Mouse (Mus musculus) left cerebral cortex, postnatal 25 days (tissue): ENCODE data around the gene Sult6b1. TPM values are rescaled to one million over a fixed set of nuclear protein-coding genes. Genes with fewer than 3 reads are reported as not detected.

ENCODE experiments used
- DNase-seq, 2 experiments: peaks; one replicate each; pipeline ENCODE4 v3.0.0; 2022; ENCODE audit warnings: low spot score in 2 of 2, mixed read lengths in 1 of 2
- intact Hi-C: fragments of 180-260 bp; cut with DNase I; formaldehyde crosslinking; loops from one replicate; pipeline ENCODE4 v1.15.1; 2025
- total RNA-seq, 2 experiments: library from RNA; stranded (reverse); gene quantifications; 2 replicates each; pipeline ENCODE4 v1.2.3; 2021

The Sult6b1 gene
- not detected for total RNA-seq

- no peak for DNase-seq
- intact Hi-C loops, result no loop called here
Observed at GRCm38 (mm10) chr17:78906892-78907291, at the start of gene Sult6b1. Gene Sult6b1 (minus strand): TSS chr17:78906992.

DNA sequence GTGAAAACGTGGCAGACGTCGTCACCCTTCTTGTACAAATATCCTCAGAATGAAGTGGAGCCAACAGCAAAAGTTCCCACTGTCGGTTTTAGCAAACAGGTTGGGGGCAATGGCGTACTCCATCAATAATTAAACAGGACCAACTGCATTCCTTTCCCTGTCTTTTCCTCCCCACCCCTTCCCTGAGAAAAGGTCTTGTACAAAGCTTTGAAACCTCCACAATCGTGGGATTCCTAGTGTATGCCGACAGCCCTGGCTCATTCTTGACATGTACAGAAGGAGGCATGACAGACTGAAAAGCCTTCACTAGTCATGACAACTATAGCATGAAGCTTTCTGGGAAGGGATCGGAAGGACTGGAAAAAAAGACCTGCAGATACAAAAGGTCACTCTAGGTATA is 46.4 kb upstream of the Sult6b1 start:
- no peak for DNase-seq
- intact Hi-C loops, result no loop called here

- no peak for DNase-seq
- intact Hi-C loops, result no loop called here
Observed at GRCm38 (mm10) chr17:78952070-78952469, 45.3 kb upstream of the Sult6b1 start.

DNA sequence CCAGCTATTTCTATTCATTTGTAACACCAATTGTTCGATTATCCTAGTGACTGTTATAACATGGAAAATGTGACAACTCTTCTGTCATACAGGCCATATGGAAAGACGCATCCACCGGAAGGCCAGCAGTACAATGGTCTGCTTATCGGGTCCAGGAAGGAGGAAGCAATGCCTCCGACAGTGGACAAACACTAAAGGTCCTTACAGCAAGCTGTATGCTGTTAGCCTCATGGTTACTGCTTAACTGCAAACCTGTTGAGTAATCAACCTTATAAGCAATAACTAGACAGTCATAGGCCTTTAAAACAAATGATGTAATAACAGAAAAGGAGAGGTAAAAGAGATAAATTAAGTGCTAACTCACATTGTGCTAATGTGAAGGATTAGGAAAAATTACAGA is 44.4 kb upstream of the Sult6b1 start:
- no peak for DNase-seq
- intact Hi-C loops, result no loop called here

DNA sequence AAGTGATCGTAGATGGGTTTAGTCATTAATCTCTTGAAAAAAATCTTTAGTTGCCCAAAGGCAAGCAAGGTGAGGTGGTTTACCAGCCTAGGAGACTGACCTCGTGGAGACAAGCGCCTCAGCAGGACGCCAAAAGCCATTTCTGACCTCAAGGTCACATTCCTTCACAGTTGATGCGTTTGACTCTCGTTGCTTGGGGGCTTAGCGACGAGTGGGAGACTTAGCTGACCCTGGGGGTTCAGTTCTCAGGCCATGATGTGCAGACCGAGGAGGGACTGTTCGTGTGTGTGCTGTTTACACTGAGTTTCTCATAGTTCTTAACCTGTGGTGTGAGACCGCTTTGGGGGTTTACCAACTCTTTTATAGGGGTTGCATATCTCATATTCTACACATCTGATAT is 35.8 kb upstream of the Sult6b1 start:
- no peak for DNase-seq
- intact Hi-C loops, result loop anchor here (10.0 kb wide), 1 partner anchor 288 kb away; no protein-coding TSS in a partner anchor

- intact Hi-C loops, result loop anchor here (5.0 kb wide), 1 partner anchor 102 kb away; the partner anchor contains the start of genes Gpatch11 and Heatr5b
- no peak for DNase-seq
Observed at GRCm38 (mm10) chr17:78938927-78939326, 32.1 kb upstream of the Sult6b1 start.

- intact Hi-C loops, result loop anchor here (5.0 kb wide), 1 partner anchor 100 kb away; the partner anchor contains the start of genes Gpatch11 and Heatr5b
- no peak for DNase-seq
Observed at GRCm38 (mm10) chr17:78937229-78937853, 30.5 kb upstream of the Sult6b1 start.

- peak; percentile 95 to 99 for DNase-seq
- intact Hi-C loops, result loop anchor here (5.0 kb wide), 1 partner anchor 99 kb away; the partner anchor contains the start of genes Gpatch11 and Heatr5b
Observed at GRCm38 (mm10) chr17:78936466-78937228, 29.9 kb upstream of the Sult6b1 start, which contains the start of the genes Cebpz and Ndufaf7. Gene Cebpz (minus strand): TSS chr17:78937066. Gene Ndufaf7 (plus strand): TSS chr17:78937136.

DNA sequence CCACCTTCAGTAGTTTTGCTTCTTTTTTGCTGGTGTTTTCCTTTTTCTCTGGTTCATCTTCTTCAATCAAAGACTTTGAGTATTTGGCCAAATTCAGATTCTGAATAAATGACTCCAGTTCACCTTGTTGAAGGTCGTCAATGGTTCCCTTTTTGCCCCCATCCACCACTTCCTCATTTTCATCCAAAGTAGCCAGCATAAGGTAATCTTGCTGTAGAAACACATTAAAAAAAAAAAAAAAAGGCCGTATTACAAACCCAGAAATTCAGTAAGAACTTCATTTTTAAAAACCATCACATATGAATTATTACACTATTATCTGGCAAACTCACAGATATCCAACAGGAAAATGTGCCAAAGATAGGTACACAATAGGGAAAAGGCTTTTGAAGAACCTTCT is 29.1 kb upstream of the Sult6b1 start:
- DNase-seq, result no peak
- intact Hi-C loops, result loop anchor here (5.0 kb wide), 1 partner anchor 99 kb away; the partner anchor contains the start of genes Gpatch11 and Heatr5b

GRCm38 (mm10) chr17:78917696-78918095 is 10.9 kb upstream of the Sult6b1 start:
- peak in 1 of 2 experiments; percentile 26 for DNase-seq
- intact Hi-C loops, result no loop called here

GRCm38 (mm10) chr17:78916899-78917298 is 10.1 kb upstream of the Sult6b1 start:
- intact Hi-C loops, result loop anchor here (1.0 kb wide), 1 partner anchor 82 kb away; the partner anchor contains the start of genes Gpatch11 and Heatr5b
- DNase-seq, result no peak

DNA sequence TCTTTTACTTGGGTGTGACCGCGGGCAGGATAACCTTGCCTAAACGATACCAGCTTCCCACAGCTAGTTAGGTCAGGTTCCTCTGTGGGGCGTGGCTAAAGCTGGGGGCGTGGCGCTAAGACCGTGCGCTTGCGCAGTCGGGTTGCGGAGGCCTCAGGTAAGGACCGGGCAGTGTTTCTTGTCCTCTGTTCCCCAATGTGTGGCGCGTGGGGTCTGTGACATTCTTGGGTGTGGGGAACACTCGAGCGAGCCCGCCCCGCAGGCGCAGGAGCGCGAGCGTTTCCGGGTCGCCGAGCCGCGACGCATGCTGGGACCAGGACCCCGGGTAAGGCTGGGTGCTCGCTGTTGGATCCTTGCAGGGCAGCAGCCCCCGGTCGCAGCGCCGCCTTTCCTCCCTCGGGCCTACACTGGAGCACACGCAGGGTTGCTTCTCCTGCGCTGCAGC is 9.6 kb upstream of the Sult6b1 start, which contains the start of gene Cebpzos:
Gene Cebpzos, plus strand, starts transcription at position 132 of the 445 bp plus-strand sequence.
- intact Hi-C loops, result loop anchor here (1.0 kb wide), 1 partner anchor 81 kb away; the partner anchor contains the start of genes Gpatch11 and Heatr5b
- DNase-seq, result peak; percentile 86 to 95

DNA sequence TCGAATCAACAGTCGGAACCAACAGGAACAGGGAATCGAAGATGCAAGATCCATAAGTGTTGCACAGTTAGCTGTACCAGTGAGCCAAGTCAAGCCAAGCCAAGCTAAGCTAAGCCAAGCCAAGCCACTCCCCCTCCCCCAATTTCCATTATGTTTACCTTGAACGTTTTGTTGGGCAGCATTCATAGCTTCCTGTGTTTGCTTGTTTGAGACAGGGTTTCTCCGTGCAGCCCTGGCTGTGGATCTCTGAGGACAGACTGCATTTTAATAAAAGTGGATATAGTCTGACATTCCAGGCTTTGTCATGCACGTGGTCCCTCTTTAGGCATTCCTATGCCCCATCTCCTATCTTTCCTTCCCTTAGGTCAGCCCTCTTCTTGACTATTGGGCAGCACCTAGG is 9.0 kb upstream of the Sult6b1 start:
- intact Hi-C loops, result loop anchor here (1.0 kb wide), 1 partner anchor 80 kb away; the partner anchor contains the start of genes Gpatch11 and Heatr5b
- DNase-seq, result no peak

DNA sequence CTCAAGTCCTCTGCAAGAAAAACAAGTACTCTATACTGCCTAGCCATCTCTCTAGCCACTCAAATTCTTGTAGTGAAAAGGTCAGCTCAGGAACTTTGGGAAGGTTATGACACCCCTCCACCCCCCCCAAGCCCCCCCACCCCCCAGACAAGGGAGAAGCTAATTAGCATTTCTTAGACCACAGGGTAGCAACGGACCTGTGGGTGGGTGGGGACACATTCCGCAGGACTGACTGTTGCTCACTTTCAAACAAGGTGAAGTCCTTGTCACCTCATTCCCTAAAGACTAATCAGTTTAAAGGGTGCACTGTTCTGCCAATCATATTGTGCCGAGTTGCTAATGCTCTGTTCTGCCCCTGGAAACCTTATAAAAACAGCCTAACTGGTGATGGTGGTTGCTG is 7.1 kb upstream of the Sult6b1 start:
- no peak for DNase-seq
- intact Hi-C loops, result no loop called here

DNA sequence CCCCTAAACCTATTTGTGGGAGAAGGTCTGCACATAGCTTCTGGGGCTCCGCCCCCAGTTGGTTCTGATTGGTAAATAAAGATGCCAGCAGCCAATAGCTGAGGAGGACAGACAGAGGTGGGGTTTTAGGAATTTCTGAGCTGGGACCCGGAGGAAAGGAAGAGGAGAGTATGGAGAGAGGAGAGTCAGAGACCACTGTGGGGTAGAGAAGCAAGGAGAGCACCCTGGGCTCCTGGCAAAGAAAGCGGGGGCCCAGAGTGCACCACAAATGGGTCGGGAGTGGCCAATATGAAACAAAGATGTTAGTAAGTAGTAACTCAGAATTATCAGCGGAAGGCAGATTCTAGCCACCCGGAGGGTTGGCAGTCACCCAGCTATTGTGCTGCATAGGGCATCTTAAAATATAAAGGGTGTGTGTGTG is 6.1 kb upstream of the Sult6b1 start:
- intact Hi-C loops, result no loop called here
- DNase-seq, result peak in 1 of 2 experiments; percentile 46

DNA sequence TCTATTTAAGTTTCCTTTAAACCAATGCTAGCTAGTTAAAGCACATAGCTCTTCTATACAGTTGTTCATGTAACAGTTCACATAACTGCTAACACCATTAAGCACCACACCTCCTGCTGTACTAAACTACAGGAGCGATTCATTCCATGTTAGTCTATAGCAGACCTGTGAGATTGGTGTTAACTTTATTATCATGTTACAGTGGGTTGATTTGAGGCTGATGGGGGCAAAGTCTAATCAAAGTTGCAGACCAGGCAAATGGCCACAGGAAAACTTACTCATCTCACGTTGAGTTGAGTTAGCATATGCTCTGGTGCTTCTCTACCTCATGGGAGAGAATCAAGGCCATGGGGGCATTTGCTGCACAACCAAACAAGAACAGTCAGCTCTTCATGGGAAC is 2.6 kb upstream of the Sult6b1 start:
- intact Hi-C loops, result no loop called here
- DNase-seq, result no peak

- no peak for DNase-seq
- intact Hi-C loops, result no loop called here
Observed at GRCm38 (mm10) chr17:78903158-78903557, 3.6 kb downstream of the Sult6b1 start.

DNA sequence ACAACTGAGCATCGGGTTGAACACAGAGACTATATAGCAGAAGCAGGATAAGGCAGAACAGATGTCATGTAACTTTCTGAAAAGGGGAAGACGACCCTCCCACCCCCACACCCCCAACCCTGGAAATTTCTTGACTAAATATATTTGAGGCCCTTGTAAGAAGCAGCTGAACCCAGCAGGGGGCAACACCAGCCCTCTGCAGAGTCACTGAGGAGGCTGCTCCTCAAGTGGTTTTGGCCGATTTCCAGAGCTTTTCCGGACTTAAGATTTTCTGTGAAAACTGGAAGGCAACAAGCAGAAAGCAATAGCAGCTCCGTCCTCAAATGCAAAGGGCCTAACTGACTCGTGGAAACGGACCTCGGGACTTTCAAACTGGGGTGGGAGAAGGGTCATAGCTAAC is 11.4 kb downstream of the Sult6b1 start:
- intact Hi-C loops, result no loop called here
- peak; percentile 24 to 38 for DNase-seq

GRCm38 (mm10) chr17:78894991-78895390 is 11.8 kb downstream of the Sult6b1 start:
- intact Hi-C loops, result no loop called here
- no peak for DNase-seq

DNA sequence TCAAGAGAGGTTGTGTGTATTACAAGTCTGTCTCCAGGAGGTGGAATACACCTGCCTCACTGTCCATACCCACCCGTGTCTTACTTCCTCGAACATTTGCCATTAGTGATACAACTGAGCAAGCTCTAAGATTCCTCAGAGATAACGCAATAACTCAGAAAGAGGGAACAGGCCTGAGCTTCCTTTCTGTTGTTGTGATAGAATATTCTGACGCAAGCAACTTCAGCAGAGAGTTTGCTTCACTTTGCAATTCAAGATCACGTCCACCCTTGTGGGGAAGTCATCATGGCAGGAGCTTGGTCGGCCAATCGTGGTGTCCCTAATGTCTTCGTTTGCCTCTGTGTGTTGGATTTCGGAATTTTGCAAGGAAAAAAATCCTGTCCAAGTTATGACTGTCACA is 15.8 kb downstream of the Sult6b1 start:
- intact Hi-C loops, result no loop called here
- DNase-seq, result no peak
